Mouse (Mus musculus): Measurements from ENCODE around the gene Krtap5-4. TPM values are rescaled to one million over a fixed set of nuclear protein-coding genes. Genes with fewer than 3 reads are reported as not detected.

Gene Krtap5-4
- total RNA-seq, 2 experiments from 2014 or later, result not detected

Other genes starting within 250 kb of the Krtap5-4 start
- gene Mob2, start 242.5 kb upstream of the Krtap5-4 start, total RNA-seq (2021), result 10 to 100 TPM; 27.0 to 29.1 TPM
- 100 to 1,000 TPM; 127 to 139 TPM for gene Dusp8, start 207.7 kb upstream of the Krtap5-4 start, total RNA-seq (2021)
- not detected for gene Gm45618, start 182.8 kb upstream of the Krtap5-4 start, total RNA-seq (2021)
- not detected for gene Gm39115, start 167.5 kb upstream of the Krtap5-4 start, total RNA-seq (2021)
- gene Gm45337, start 158.9 kb upstream of the Krtap5-4 start, total RNA-seq (2021), result not detected
- not detected for gene Gm29735, start 146.4 kb upstream of the Krtap5-4 start, total RNA-seq (2021)
- gene Gm4553, start 137.8 kb upstream of the Krtap5-4 start, total RNA-seq (2021), result not detected
- gene Krtap5-2, start 127.5 kb upstream of the Krtap5-4 start, total RNA-seq (2021), result not detected
- gene Gm10153, start 113.2 kb upstream of the Krtap5-4 start, total RNA-seq (2021), result not detected
- not detected for gene Krtap5-3, start 102.2 kb upstream of the Krtap5-4 start, total RNA-seq (2021)
- not detected for gene Gm7579, start 91.7 kb upstream of the Krtap5-4 start, total RNA-seq (2021)
- not detected for gene Krtap5-5, start 73.6 kb upstream of the Krtap5-4 start, total RNA-seq (2021)
- gene Gm40460, start 62.5 kb upstream of the Krtap5-4 start, total RNA-seq (2021), result not detected
- gene Gm2431, start 45.2 kb upstream of the Krtap5-4 start, total RNA-seq (2021), result not detected
- not detected for gene Gm4559, start 29.2 kb upstream of the Krtap5-4 start, total RNA-seq (2021)
- not detected for gene Krtap5-1, start 6.4 kb upstream of the Krtap5-4 start, total RNA-seq (2021)
- 10 to 100 TPM; 40.7 to 41.8 TPM for gene Ifitm10, start 70.2 kb downstream of the Krtap5-4 start, total RNA-seq (2021)
- gene Gm49369, start 79.1 kb downstream of the Krtap5-4 start, total RNA-seq (2021), result 10 to 100 TPM in 1 of 2 experiments, 1 to 10 TPM in 1; 3.2 to 10.3 TPM
- gene Ctsd, start 84.5 kb downstream of the Krtap5-4 start, total RNA-seq (2021), result 100 to 1,000 TPM; 313 to 344 TPM
- gene Syt8, start 131.3 kb downstream of the Krtap5-4 start, total RNA-seq (2021), result not detected
- under 1 TPM in 1 of 2 experiments, not detected in 1; 0.70 TPM for gene Tnni2, start 138.3 kb downstream of the Krtap5-4 start, total RNA-seq (2021)
- 1 to 10 TPM; 2.2 to 4.2 TPM for gene Lsp1, start 157.3 kb downstream of the Krtap5-4 start, total RNA-seq (2021)
- not detected for gene Tnnt3, start 195.3 kb downstream of the Krtap5-4 start, total RNA-seq (2021)
- gene Mrpl23, start 229.1 kb downstream of the Krtap5-4 start, total RNA-seq (2021), result 1 to 10 TPM; 5.8 to 6.7 TPM

All from layer of hippocampus, postnatal 25 days (tissue).